Mouse (Mus musculus): ENCODE results near the gene Pir.

DNA sequence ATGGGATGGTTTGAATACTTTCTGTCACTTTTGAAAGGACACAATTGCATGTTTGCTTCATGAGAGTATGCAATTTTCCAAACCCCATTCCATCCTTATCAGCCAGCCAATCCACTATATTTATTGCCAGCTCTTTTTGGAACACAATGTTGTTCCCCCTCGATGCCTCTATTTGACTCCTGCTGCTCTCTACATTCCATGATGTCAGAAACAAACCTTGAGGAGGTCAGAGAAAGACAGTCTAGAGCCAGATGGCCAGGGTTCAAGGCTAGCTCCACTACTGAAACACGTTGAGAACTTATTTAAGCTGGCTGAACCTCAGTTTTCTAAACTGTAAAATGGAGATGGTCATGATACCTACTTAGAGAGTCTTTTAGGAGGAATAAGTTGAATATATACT, 37.1 kb downstream of the Pir start:
- TF ChIP-seq CTCF (IDR thresholded peaks at IDR 0.05; ENCODE audit: low read depth) (no peak), EP300 (IDR thresholded peaks at IDR 0.05; ENCODE audit: low read depth) (no peak)

Measured in liver, postnatal 0 days (tissue).